ENCODE assay signal across 10 mouse cellular contexts in genomic region chr5:16894161-16894560, GRCm38 (mm10).
A peak's percentile ranks its signal among the peaks of the same experiment; 100 is the strongest.
DNase-seq lines count a peak whose midpoint lies in the region; ATAC-seq and TF ChIP-seq lines count a peak whose summit lies in the region.
"Had no signal": no experiment of that assay in that cellular context is flagged by ENCODE, and none has a peak within 500 bp of the region (broad histone marks: within the 10 kb centered on the region; RNA-seq: fewer than 3 reads in every experiment).

No protein-coding gene starts in this region.

- no peak overlapping the region for H3K4me3 ChIP-seq in heart, postnatal 0 days (ENCODE audit: low read depth, low read length)
- H3K4me3 ChIP-seq in heart, embryonic 11.5 days (ENCODE audit: low read depth, low read length), result no peak overlapping the region
- H3K4me3 ChIP-seq in limb, embryonic 14.5 days (replicated peaks; ENCODE audit: low read length), result no peak overlapping the region
- no peak overlapping the region for H3K4me3 ChIP-seq in limb, embryonic 10.5 days
- no peak overlapping the region for H3K4me3 ChIP-seq in MEL (ENCODE audit: control insufficient read depth in 1 of 2, insufficient read depth in 1 of 2, low read depth in 2 of 2, low read length in 2 of 2)
- H3K4me3 ChIP-seq in embryonic facial prominence, embryonic 14.5 days (ENCODE audit: low read depth, low read length), result no peak overlapping the region
- H3K4me3 ChIP-seq: embryonic facial prominence, embryonic 12.5 days; limb, embryonic 13.5 days had no signal

- no peaks in the 10 kb centered on the region for H3K4me1 ChIP-seq in heart, postnatal 0 days (ENCODE audit: control insufficient read depth, insufficient read depth)
- no peaks in the 10 kb centered on the region for H3K4me1 ChIP-seq in heart, embryonic 11.5 days (ENCODE audit: control insufficient read depth, insufficient read depth, low read length)
- H3K4me1 ChIP-seq in limb, embryonic 14.5 days (ENCODE audit: control insufficient read depth, insufficient read depth, low read length), result no peaks in the 10 kb centered on the region
- H3K4me1 ChIP-seq in limb, embryonic 10.5 days, result no peaks in the 10 kb centered on the region
- H3K4me1 ChIP-seq in MEL (ENCODE audit: control insufficient read depth in 1 of 2, insufficient read depth in 2 of 2, low read length in 2 of 2), result no peaks in the 10 kb centered on the region
- H3K4me1 ChIP-seq in embryonic facial prominence, embryonic 14.5 days (ENCODE audit: control insufficient read depth, insufficient read depth, low read length), result no peaks in the 10 kb centered on the region
- H3K4me1 ChIP-seq: embryonic facial prominence, embryonic 12.5 days; limb, embryonic 13.5 days had no signal

- WGBS in heart, postnatal 0 days, result 3% methylated on average over 1 of the region's 1 CpGs
- WGBS in heart, embryonic 11.5 days (ENCODE audit: insufficient replicate concordance), result 23% methylated on average over 1 of the region's 1 CpGs
- 7% methylated on average over 1 of the region's 1 CpGs for WGBS in limb, embryonic 14.5 days
- 28% methylated on average over 1 of the region's 1 CpGs for WGBS in limb, embryonic 10.5 days
- WGBS in embryonic facial prominence, embryonic 14.5 days, result 13% methylated on average over 1 of the region's 1 CpGs

- no peak overlapping the region for H3K27ac ChIP-seq in heart, postnatal 0 days (ENCODE audit: low read depth)
- no peak overlapping the region for H3K27ac ChIP-seq in heart, embryonic 11.5 days (ENCODE audit: low read depth, low read length)
- H3K27ac ChIP-seq in limb, embryonic 14.5 days (replicated peaks; ENCODE audit: low read depth, low read length), result no peak overlapping the region
- no peak overlapping the region for H3K27ac ChIP-seq in limb, embryonic 10.5 days
- H3K27ac ChIP-seq in MEL (ENCODE audit: control insufficient read depth, low read depth, low read length), result no peak overlapping the region
- H3K27ac ChIP-seq in embryonic facial prominence, embryonic 14.5 days (replicated peaks; ENCODE audit: low read depth, low read length), result no peak overlapping the region
- H3K27ac ChIP-seq: embryonic facial prominence, embryonic 12.5 days; limb, embryonic 13.5 days had no signal

- TF ChIP-seq POLR2A in limb, embryonic 14.5 days (IDR thresholded peaks at IDR 0.05; ENCODE audit: borderline replicate concordance, extremely low read depth, insufficient read depth, insufficient read length), result no peak
- TF ChIP-seq POLR2A in MEL (IDR thresholded peaks at IDR 0.05; ENCODE audit: control insufficient read depth in 1 of 2, insufficient read depth in 1 of 2, low read depth in 1 of 2, low read length in 2 of 2, poor library complexity in 1 of 2), result no peak

- DNase-seq in heart, postnatal 0 days (ENCODE audit: low spot score), result no peak
- DNase-seq in limb, embryonic 14.5 days (ENCODE audit: low spot score), result peak; percentile 34
- DNase-seq in limb, embryonic 10.5 days (ENCODE audit: low spot score), result no peak
- peak; percentile 26 for DNase-seq in MEL (ENCODE audit: low read depth, low spot score)
- DNase-seq in embryonic facial prominence, embryonic 14.5 days (ENCODE audit: low spot score), result peak; percentile 16
- DNase-seq: thymus, postnatal 25 days had no signal

- no peak overlapping the region for H3K4me2 ChIP-seq in heart, postnatal 0 days (ENCODE audit: low read depth, low read length)
- H3K4me2 ChIP-seq in heart, embryonic 11.5 days, result no peak overlapping the region
- H3K4me2 ChIP-seq in limb, embryonic 14.5 days (replicated peaks; ENCODE audit: low read depth, low read length, severe bottlenecking), result no peak overlapping the region
- H3K4me2 ChIP-seq in embryonic facial prominence, embryonic 14.5 days (ENCODE audit: low read depth, low read length), result no peak overlapping the region
- H3K4me2 ChIP-seq: embryonic facial prominence, embryonic 12.5 days; limb, embryonic 13.5 days had no signal

- no peak for ATAC-seq in heart, postnatal 0 days (ENCODE audit: insufficient read depth, low read depth)
- ATAC-seq in heart, embryonic 11.5 days (replicated peaks; ENCODE audit: insufficient number of reproducible peaks, low FRiP score, low TSS enrichment), result no peak
- no peak for ATAC-seq in limb, embryonic 14.5 days (ENCODE audit: low FRiP score, low read depth)
- ATAC-seq in embryonic facial prominence, embryonic 14.5 days (ENCODE audit: low read depth), result no peak
- no peak for ATAC-seq in granulocyte monocyte progenitor cell, adult 5-6 weeks (replicated peaks; ENCODE audit: poor library complexity, severe bottlenecking)

- no peaks in the 10 kb centered on the region for H3K9me3 ChIP-seq in heart, postnatal 0 days (replicated peaks; ENCODE audit: control insufficient read depth, low read length)
- no peaks in the 10 kb centered on the region for H3K9me3 ChIP-seq in heart, embryonic 11.5 days (replicated peaks; ENCODE audit: control insufficient read depth, low read length)
- no peaks in the 10 kb centered on the region for H3K9me3 ChIP-seq in limb, embryonic 14.5 days (ENCODE audit: control insufficient read depth, low read length)
- no peaks in the 10 kb centered on the region for H3K9me3 ChIP-seq in limb, embryonic 10.5 days (replicated peaks)
- no peaks in the 10 kb centered on the region for H3K9me3 ChIP-seq in MEL (replicated peaks; ENCODE audit: insufficient read depth, low read length)
- H3K9me3 ChIP-seq in embryonic facial prominence, embryonic 14.5 days (ENCODE audit: control insufficient read depth, low read length), result no peaks in the 10 kb centered on the region
- H3K9me3 ChIP-seq: embryonic facial prominence, embryonic 12.5 days; limb, embryonic 13.5 days had no signal

- no peaks in the 10 kb centered on the region for H3K27me3 ChIP-seq in heart, postnatal 0 days (ENCODE audit: control insufficient read depth, insufficient read depth, low read length)
- no peaks in the 10 kb centered on the region for H3K27me3 ChIP-seq in heart, embryonic 11.5 days (ENCODE audit: control insufficient read depth, insufficient read depth, low read length)
- H3K27me3 ChIP-seq in limb, embryonic 14.5 days (ENCODE audit: control insufficient read depth, insufficient read depth, low read length), result no peaks in the 10 kb centered on the region
- no peaks in the 10 kb centered on the region for H3K27me3 ChIP-seq in limb, embryonic 10.5 days (ENCODE audit: low read depth, poor library complexity, severe bottlenecking)
- no peaks in the 10 kb centered on the region for H3K27me3 ChIP-seq in MEL (ENCODE audit: control insufficient read depth in 1 of 2, insufficient read depth in 2 of 2, low read length in 2 of 2)
- no peaks in the 10 kb centered on the region for H3K27me3 ChIP-seq in embryonic facial prominence, embryonic 14.5 days (replicated peaks; ENCODE audit: control insufficient read depth, insufficient read depth, low read length)
- H3K27me3 ChIP-seq: embryonic facial prominence, embryonic 12.5 days; limb, embryonic 13.5 days had no signal

- H3K79me2 ChIP-seq in MEL (ENCODE audit: control insufficient read depth, insufficient read depth, low read length, poor library complexity), result no peaks in the 10 kb centered on the region

- H3K9ac ChIP-seq in heart, postnatal 0 days (replicated peaks; ENCODE audit: low read depth, low read length), result no peak overlapping the region
- H3K9ac ChIP-seq in heart, embryonic 11.5 days (ENCODE audit: low read depth, low read length), result no peak overlapping the region
- no peak overlapping the region for H3K9ac ChIP-seq in limb, embryonic 14.5 days (ENCODE audit: low read depth, low read length, severe bottlenecking)
- H3K9ac ChIP-seq in MEL (ENCODE audit: control insufficient read depth, low read depth, low read length, poor library complexity, severe bottlenecking), result no peak overlapping the region
- no peak overlapping the region for H3K9ac ChIP-seq in embryonic facial prominence, embryonic 14.5 days (ENCODE audit: low read depth, low read length)
- H3K9ac ChIP-seq: embryonic facial prominence, embryonic 12.5 days; limb, embryonic 13.5 days had no signal

- no peak for TF ChIP-seq EP300 in heart, postnatal 0 days (IDR thresholded peaks at IDR 0.05; ENCODE audit: low read depth)
- no peak for TF ChIP-seq EP300 in MEL (IDR thresholded peaks at IDR 0.05; ENCODE audit: low read depth in 1 of 2, low read length in 2 of 2)

- no peaks in the 10 kb centered on the region for H3K36me3 ChIP-seq in heart, postnatal 0 days (replicated peaks; ENCODE audit: control insufficient read depth, insufficient read depth, low read length)
- H3K36me3 ChIP-seq in heart, embryonic 11.5 days (ENCODE audit: control insufficient read depth, insufficient read depth, low read length), result no peaks in the 10 kb centered on the region
- no peaks in the 10 kb centered on the region for H3K36me3 ChIP-seq in limb, embryonic 14.5 days (ENCODE audit: control insufficient read depth, insufficient read depth, low read length)
- no peaks in the 10 kb centered on the region for H3K36me3 ChIP-seq in limb, embryonic 10.5 days
- no peaks in the 10 kb centered on the region for H3K36me3 ChIP-seq in MEL (ENCODE audit: control insufficient read depth in 1 of 2, insufficient read depth in 2 of 2, low read length in 2 of 2)
- no peaks in the 10 kb centered on the region for H3K36me3 ChIP-seq in embryonic facial prominence, embryonic 14.5 days (ENCODE audit: control insufficient read depth, insufficient read depth, low read length)
- H3K36me3 ChIP-seq: embryonic facial prominence, embryonic 12.5 days; limb, embryonic 13.5 days had no signal

- peak; percentile 62 for TF ChIP-seq RAD21 in MEL (IDR thresholded peaks at IDR 0.05; ENCODE audit: low read depth, low read length)

- 0 out of 2 replicates have a peak, but pooled peaks have one; percentile 3 for TF ChIP-seq CTCF in heart, postnatal 0 days (IDR thresholded peaks at IDR 0.05; ENCODE audit: low read depth)
- peak in 1 of 3 experiments; percentile 51; a peak in 3 of 6 replicates for TF ChIP-seq CTCF in MEL (IDR thresholded peaks at IDR 0.05 in 2 of 3, conservative IDR thresholded peaks at IDR 0.05 in 1 of 3; ENCODE audit: control insufficient read depth in 1 of 3, insufficient read depth in 1 of 3, low read depth in 2 of 3, low read length in 3 of 3, poor library complexity in 1 of 3, severe bottlenecking in 1 of 3)

TF ChIP-seq in MEL, 35 proteins besides CTCF, POLR2A, EP300 and RAD21:
- TF ChIP-seq SMC3 (IDR thresholded peaks at IDR 0.05; ENCODE audit: low read depth, low read length) (peak; percentile 60), HCFC1 (IDR thresholded peaks at IDR 0.05; ENCODE audit: low read depth, low read length) (no peak), MXI1 (IDR thresholded peaks at IDR 0.05; ENCODE audit: low read depth, low read length) (no peak), ZC3H11A (IDR thresholded peaks at IDR 0.05; ENCODE audit: low read depth, low read length) (peak; percentile 48)
TF ChIP-seq in MEL: peak in this region for 2.

Comparison
In these comparisons a context has a peak if more than half of its experiments do, and no peak if none do; other contexts are left out.
1. DNase-seq: peak in limb, embryonic 14.5 days (single experiment), MEL (single experiment) and embryonic facial prominence, embryonic 14.5 days (single experiment); none in heart, postnatal 0 days (single experiment) and limb, embryonic 10.5 days (single experiment).